Mouse (Mus musculus) kidney, postnatal 4 days (tissue): ENCODE measurements at regions not wholly inside any gene's neighbourhood (a gene's known extent, or its start where the extent isn't known, plus 50 kb on each side); places are given as distances from the start of the nearest gene placed in this dataset.

Experiments used
- DNase-seq, 2 experiments: peaks; one replicate each; pipeline ENCODE4 v3.0.0; 2021; ENCODE audit warnings: mixed read lengths in 2 of 2

- DNase-seq, result no peak
Measured at GRCm38 (mm10) chr6:22442591-22442990, 86.5 kb upstream of the Fam3c start.

GRCm38 (mm10) chr6:22439871-22440270, 83.8 kb upstream of the Fam3c start:
- DNase-seq, result no peak

GRCm38 (mm10) chr6:22429026-22429425, 73.0 kb upstream of the Fam3c start:
- no peak for DNase-seq

GRCm38 (mm10) chr6:22424161-22424807, 68.2 kb upstream of the Fam3c start:
- DNase-seq, result no peak

- no peak for DNase-seq
Measured at GRCm38 (mm10) chr6:22423070-22423980, 67.3 kb upstream of the Fam3c start.

- DNase-seq, result no peak
Measured at GRCm38 (mm10) chr6:22421551-22421950, 65.5 kb upstream of the Fam3c start.

- DNase-seq, result no peak
Measured at GRCm38 (mm10) chr6:22418279-22418678, 62.2 kb upstream of the Fam3c start.

GRCm38 (mm10) chr6:22417189-22417588, 61.1 kb upstream of the Fam3c start:
- peak in 1 of 2 experiments; percentile 16 for DNase-seq

- DNase-seq, result no peak
Measured at GRCm38 (mm10) chr6:22411796-22412195, 55.8 kb upstream of the Fam3c start.

- no peak for DNase-seq
Measured at GRCm38 (mm10) chr6:22408808-22409589, 53.0 kb upstream of the Fam3c start.
